Comparison of ENCODE assay signal across 11 mouse cellular contexts in the genomic region with DNA sequence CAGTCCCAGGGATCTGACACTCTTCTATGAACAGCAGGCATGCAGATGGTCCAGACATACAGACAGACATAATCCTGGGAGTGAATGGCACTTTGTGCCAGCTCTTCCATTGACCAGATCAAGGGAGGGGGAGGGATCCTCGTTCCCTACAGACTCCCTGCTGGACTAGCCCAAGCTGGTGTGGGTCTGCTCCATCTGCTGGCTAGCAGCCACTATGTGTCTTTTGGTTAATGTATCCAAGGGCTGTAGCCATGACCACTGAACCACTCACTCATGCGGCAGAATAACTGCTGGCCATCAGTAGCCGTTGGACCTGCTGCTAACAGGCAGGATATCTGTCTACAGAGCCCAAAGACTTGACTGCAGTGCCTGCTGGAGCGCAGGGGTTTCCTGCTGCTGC. TPM values are rescaled to one million over a fixed set of nuclear protein-coding genes. Genes with fewer than 3 reads are reported as not detected.
DNase-seq lines count a peak whose midpoint lies in the region; ATAC-seq and TF ChIP-seq lines count a peak whose summit lies in the region.
"Had no signal": no experiment of that assay in that cellular context is flagged by ENCODE, and none has a peak within 500 bp of the region (broad histone marks: within the 10 kb centered on the region; RNA-seq: fewer than 3 reads in every experiment).

No protein-coding gene starts in this region.

- H3K36me3 ChIP-seq in hindbrain, postnatal 0 days (ENCODE audit: insufficient read depth, low read length): no peaks in the 10 kb centered on the region
- peaks cover 31% of the 10 kb centered on the region for H3K36me3 ChIP-seq in midbrain, embryonic 13.5 days

- H3K27ac ChIP-seq in hindbrain, postnatal 0 days: peak overlapping the region; percentile 79
- H3K27ac ChIP-seq in midbrain, embryonic 13.5 days: peak overlapping the region; percentile 44; the same call in 1 of the 2 replicates
- H3K27ac ChIP-seq: macrophage had no signal

- no peak overlapping the region for H3K4me2 ChIP-seq in hindbrain, postnatal 0 days (ENCODE audit: low read depth, low read length)
- no peak overlapping the region for H3K4me2 ChIP-seq in midbrain, embryonic 13.5 days (replicated peaks)

- no peak for TF ChIP-seq CTCF in hindbrain, postnatal 0 days (IDR thresholded peaks at IDR 0.05; ENCODE audit: low read depth)

- DNase-seq in cerebellum, adult 11 months: peak; percentile 33
- no peak for DNase-seq in cerebellum, adult 8-10 months
- DNase-seq in cerebellum, adult 9-10 months: peak; percentile 56
- peak; percentile 88 for DNase-seq in hindbrain, postnatal 0 days (ENCODE audit: low spot score)
- DNase-seq in gastrocnemius, postnatal 10 days: no peak
- DNase-seq in heart, postnatal 4 days: no peak
- no peak for DNase-seq in lung, postnatal 10 days

- no peak overlapping the region for H3K9ac ChIP-seq in hindbrain, postnatal 0 days (replicated peaks; ENCODE audit: low read length)
- H3K9ac ChIP-seq in midbrain, embryonic 13.5 days (replicated peaks): no peak overlapping the region

- 0 out of 2 replicates have a peak, but pooled peaks cover 5% of the 10 kb centered on the region for H3K4me1 ChIP-seq in hindbrain, postnatal 0 days (ENCODE audit: insufficient read depth, low read length)
- H3K4me1 ChIP-seq in midbrain, embryonic 13.5 days (replicated peaks): peaks cover 14% of the 10 kb centered on the region

- WGBS in hindbrain, postnatal 0 days: 26% methylated on average over 4 of the region's 4 CpGs
- WGBS in midbrain, embryonic 13.5 days: 53% methylated on average over 4 of the region's 4 CpGs

- H3K27me3 ChIP-seq in hindbrain, postnatal 0 days (ENCODE audit: insufficient read depth, low read length): no peaks in the 10 kb centered on the region
- no peaks in the 10 kb centered on the region for H3K27me3 ChIP-seq in midbrain, embryonic 13.5 days

- peak; percentile 91 for ATAC-seq in hindbrain, postnatal 0 days
- peak; percentile 81 for ATAC-seq in midbrain, embryonic 13.5 days
- ATAC-seq: inflammation-experienced regulatory T-cells, adult 6 months had no signal

- H3K4me3 ChIP-seq in hindbrain, postnatal 0 days (ENCODE audit: low read length): no peak overlapping the region
- no peak overlapping the region for H3K4me3 ChIP-seq in midbrain, embryonic 13.5 days (replicated peaks)
- H3K4me3 ChIP-seq: erythroblast, embryonic 14.5 days had no signal

- no peaks in the 10 kb centered on the region for H3K9me3 ChIP-seq in hindbrain, postnatal 0 days (ENCODE audit: low read length)
- no peaks in the 10 kb centered on the region for H3K9me3 ChIP-seq in midbrain, embryonic 13.5 days

RNA-seq across cellular contexts. Expression of a gene that starts 39.7 kb away (rescaled TPM):
- total RNA-seq in hindbrain, postnatal 0 days (2014; rRNA removed): 74.0 and 78.5 TPM in 2 replicates
- 220 and 221 TPM in 2 replicates for polyA plus RNA-seq in hindbrain, postnatal 0 days (2015; fragmentation: Nextera tagmentation; extraction: Ambion mirVana)
- 168 and 178 TPM in 2 replicates for polyA plus RNA-seq in midbrain, embryonic 13.5 days (2015; fragmentation: Nextera tagmentation; extraction: Ambion mirVana)
- total RNA-seq in gastrocnemius, postnatal 10 days (2021): 10 to 100 TPM; 61.5 to 66.8 TPM
- 10 to 100 TPM; 77.6 to 81.1 TPM for total RNA-seq in heart, postnatal 4 days (2021)

Comparison
In these comparisons a context has a peak if more than half of its experiments do, and no peak if none do; other contexts are left out.
1. DNase-seq: peak in cerebellum, adult 11 months (single experiment), cerebellum, adult 9-10 months (single experiment) and hindbrain, postnatal 0 days (single experiment); none in cerebellum, adult 8-10 months (single experiment), gastrocnemius, postnatal 10 days (single experiment), heart, postnatal 4 days (single experiment) and lung, postnatal 10 days (single experiment).